Mouse (Mus musculus): ENCODE measurements at regions not wholly inside any gene's neighbourhood (a gene's known extent, or its start where the extent isn't known, plus 50 kb on each side); places are given as distances from the start of the nearest gene placed in this dataset.

DNA sequence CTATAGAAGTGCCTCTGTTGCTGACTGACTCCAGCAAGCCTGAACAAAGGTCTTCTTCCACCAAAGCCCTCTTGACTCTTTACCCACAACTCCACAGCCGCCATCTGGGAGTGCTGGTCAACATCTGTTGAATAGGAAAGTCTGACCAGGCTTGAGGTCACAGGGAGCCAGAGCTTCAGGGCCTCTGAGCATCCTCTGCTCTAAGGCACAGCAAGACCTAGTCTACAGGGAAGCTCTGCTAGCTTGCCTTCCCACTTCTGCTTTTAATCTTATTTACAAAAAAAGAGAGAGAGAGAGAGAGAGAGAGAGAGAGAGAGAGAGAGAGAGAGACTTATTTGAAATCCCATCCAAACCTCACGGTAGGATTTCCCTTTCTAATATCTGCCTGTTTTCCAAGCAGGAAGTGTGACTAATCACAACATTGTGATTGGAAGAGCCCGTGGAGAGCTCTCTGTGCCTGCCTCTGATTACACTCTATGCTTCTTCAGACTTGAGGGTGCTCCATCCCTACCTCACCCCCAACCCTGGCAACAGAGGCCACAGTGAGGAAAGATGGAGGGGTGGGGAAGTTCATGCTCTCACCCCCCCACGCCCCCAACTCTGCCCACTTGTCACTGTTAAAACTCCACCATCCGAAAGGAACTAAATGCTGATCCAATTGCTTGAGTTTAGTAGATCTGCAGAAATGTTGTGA is 194.1 kb downstream of the Sp3 start:
- Histone ChIP-seq H3K4me3 (no peak overlapping the region), H3K27ac (no peak overlapping the region)
- no peak for TF ChIP-seq CTCF (IDR thresholded peaks at IDR 0.05)
- intact Hi-C loops (cut with DNase I) = no loop called here
- DNase-seq = no peak

DNA sequence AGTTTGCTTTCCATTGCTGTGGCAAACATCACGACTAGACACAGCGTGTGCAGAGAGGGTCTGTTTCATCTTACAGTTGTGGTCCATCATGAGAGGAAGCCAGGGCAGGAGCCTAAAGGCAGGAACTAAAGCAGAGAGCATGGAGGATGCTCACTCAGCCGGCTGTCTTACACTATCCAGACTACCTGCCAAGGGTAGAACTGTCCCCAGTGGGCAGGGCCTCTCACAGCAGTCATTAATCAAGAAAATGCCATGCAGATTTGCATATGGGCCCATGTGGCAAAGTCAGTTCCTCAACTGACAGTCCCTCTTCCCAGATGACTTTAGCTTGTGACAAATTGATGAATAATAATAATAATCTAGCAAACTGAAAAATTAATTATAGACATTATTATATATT is 192.6 kb downstream of the Sp3 start:
- Histone ChIP-seq H3K27ac (no peak overlapping the region), H3K4me3 (no peak overlapping the region)
- no peak for TF ChIP-seq CTCF (IDR thresholded peaks at IDR 0.05)
- intact Hi-C loops (cut with DNase I) = no loop called here
- no peak for DNase-seq

DNA sequence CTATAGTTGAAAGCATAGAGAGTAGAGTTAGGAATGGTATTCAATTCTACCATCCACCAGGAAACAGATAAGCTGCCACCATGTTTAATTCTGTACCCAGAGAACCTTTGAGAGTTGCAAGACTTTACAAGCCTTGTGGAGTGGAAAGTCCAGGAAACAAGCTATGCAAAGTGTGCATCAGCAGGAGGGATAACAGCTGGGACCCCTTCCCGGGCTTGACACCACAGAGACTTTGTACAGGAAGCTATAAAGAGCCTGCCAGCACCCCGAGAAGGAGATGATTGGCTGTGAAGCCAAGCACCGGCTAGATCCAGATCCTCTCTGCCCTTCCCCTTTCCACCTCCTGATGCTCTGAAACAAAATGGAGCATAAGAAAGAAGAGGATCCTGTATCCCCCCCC is 188.8 kb downstream of the Sp3 start:
- intact Hi-C loops (cut with DNase I) = no loop called here
- DNase-seq = no peak
- Histone ChIP-seq H3K4me3 (no peak overlapping the region), H3K27ac (no peak overlapping the region)
- TF ChIP-seq CTCF (IDR thresholded peaks at IDR 0.05) = no peak

DNA sequence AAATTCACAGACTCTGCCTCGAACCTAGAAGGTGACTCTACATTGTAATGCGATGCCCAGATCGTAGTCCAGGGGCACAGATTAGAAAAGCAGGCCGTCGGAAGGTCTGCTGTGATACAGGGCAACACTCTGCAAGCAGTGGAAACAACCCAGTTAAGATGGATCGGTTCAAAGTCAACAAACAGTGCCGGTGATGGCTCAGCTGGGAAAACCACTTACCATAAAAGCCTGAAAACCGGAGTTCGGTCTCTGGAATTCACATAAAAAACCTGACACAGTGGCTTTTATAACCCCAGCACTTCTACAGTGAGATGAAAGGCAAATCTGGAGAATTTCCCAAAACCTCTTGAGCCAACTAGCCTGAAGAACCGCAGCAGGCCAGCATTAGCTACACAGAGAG is 186.8 kb downstream of the Sp3 start:
- TF ChIP-seq CTCF (IDR thresholded peaks at IDR 0.05) = no peak
- intact Hi-C loops (cut with DNase I) = no loop called here
- Histone ChIP-seq H3K27ac (no peak overlapping the region), H3K4me3 (no peak overlapping the region)
- no peak for DNase-seq

DNA sequence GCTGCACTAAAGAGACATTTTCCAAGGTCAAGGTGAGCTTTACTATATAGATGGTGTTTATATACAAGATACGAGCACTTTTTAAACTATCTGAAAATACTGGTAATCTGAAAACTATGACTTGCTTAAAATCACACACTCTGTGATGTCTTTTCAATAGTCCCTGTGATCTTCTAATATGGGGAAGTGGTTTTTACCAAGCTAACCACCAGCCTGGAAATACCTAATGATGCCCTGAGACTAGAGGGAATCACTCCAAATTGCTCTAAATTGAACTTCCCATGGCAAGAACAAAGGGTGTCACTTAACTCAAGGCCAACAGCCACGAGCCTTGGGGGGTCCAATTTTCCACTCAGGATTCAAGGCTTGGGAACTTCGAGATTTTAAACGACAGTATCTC is 185.7 kb downstream of the Sp3 start:
- Histone ChIP-seq H3K4me3 (no peak overlapping the region), H3K27ac (no peak overlapping the region)
- TF ChIP-seq CTCF (IDR thresholded peaks at IDR 0.05) = no peak
- DNase-seq = no peak
- intact Hi-C loops (cut with DNase I) = no loop called here

DNA sequence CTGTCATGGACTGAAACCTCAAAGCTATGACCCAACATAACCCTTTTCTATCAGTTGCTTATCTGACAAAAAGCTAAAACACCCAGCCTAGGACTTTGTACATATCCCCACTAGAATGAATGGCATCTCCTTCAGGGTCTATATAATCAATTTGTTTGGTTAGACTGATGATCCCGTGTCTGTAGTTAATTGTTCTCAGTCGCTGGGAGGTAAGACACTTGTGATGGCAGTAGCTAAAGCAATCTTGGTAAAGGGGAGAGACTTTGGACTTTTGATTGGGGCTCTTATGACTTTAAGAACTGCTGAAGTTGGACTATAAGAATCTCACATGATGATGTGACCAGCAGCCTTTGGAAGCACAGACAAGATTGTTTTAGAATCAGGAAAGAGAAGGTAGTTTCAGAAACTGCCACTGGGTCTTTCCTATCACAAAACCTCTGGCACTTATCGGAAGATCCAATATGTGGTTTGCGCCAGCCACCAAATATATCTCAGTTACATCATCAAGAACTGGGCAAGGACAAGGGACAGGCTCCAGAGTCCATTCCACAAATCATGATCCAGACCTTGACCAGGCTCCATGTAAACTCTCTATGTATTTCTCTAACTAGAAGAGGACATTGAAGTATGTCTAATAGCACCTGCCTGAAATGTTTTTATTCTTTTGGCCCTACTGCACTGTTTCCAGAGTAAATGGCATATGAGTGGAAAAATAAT is 183.1 kb downstream of the Sp3 start:
- intact Hi-C loops (cut with DNase I) = no loop called here
- no peak overlapping the region for H3K27ac ChIP-seq
- DNase-seq = no peak
- no peak for TF ChIP-seq CTCF (IDR thresholded peaks at IDR 0.05)
- no peak overlapping the region for H3K4me3 ChIP-seq

DNA sequence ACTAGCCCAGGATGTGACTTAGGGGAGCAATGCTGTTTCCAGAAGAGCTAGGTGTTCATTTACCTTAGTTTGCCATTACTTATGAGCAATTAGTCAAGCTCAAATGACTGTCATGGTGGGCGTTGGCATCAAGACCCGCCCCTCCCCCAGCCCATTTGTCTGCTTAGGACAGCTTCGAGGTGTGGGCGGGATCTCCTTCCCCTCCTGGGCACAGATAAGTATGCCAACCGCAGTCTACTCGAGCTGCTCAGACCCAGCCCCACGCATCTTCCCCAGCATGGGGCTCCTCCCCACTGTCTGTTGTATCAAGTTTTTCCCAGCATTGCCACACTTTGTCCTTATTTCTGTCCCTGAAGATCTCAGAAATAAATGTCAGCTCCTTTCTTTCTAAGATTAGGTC is 179.6 kb downstream of the Sp3 start:
- no peak for TF ChIP-seq CTCF (IDR thresholded peaks at IDR 0.05)
- intact Hi-C loops (cut with DNase I) = no loop called here
- no peak for DNase-seq
- H3K4me3 ChIP-seq = no peak overlapping the region
- H3K27ac ChIP-seq = no peak overlapping the region

DNA sequence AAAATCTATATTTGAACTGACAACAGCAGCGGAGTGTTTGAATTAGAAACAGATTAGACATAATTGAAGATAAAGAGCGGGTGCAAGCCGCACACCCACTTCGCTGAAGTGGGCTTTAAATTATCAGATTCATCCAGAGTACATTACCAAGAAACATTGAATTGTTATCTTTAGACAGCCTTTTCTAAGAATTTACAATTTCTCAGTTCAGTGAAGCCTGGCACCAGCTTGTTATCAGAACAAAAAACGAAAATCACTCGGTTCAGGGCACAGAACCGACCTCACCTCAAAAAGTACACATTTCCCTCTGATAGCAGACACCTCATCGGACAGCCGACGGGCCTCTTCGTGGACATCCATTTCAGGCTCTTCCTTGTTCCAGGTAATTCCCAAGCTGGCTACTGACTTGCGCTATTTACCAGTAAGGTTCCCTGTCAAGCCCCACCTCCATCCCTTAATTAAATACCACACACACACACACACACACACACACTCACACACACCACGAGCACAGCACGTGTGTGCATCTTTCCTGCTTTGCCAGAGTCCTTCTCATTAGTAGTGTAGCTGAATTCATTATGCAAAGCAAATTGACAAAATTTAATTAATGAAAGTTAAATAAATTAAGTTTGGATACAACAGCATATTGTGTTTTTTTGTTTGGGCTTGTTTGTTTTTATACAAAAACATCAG is 166.8 kb downstream of the Sp3 start:
- TF ChIP-seq CTCF (IDR thresholded peaks at IDR 0.05) = no peak
- no peak for DNase-seq
- Histone ChIP-seq H3K4me3 (no peak overlapping the region), H3K27ac (no peak overlapping the region)
- intact Hi-C loops (cut with DNase I) = no loop called here

DNA sequence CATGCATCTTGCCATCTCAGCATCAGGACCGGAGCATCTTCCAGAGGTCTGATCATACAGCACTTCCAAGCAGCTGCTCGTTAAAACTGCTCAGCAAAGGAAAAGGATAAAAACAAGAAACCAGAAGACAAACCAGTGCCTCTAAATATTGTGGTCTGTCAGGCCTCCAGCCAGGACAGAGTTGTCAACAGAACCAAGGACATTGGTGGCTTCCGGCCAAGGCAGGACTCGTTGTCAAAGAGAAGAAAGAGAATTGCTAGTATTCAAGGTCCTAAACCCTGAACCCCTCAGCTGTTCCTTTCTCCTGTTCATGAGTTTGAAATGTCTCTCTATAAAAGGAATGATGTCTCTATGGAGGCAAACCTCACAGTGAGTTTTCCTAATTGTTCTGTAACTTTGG is 155.0 kb downstream of the Sp3 start:
- DNase-seq = no peak
- intact Hi-C loops (cut with DNase I) = no loop called here
- H3K27ac ChIP-seq = no peak overlapping the region
- TF ChIP-seq CTCF (IDR thresholded peaks at IDR 0.05) = no peak
- H3K4me3 ChIP-seq = no peak overlapping the region

DNA sequence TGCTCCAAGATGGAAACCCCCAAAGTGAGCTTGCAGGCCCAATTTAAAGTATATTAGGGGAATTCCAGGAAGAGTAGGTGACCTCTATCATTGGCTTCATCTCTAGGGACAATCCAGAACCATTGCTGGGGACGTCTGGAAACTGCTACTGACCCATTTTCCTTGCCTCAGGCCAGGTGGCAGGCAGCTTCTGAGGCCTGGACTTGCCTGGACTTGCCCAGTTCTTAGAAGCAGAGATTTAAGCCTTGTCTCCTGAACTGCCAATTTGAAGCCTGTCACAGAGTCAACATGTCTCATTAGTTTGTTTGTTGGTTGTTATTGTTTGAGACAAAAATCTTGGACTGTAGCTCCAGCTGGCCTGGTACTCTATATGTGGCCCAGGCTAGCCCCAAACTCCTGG is 151.1 kb downstream of the Sp3 start:
- no peak for DNase-seq
- Histone ChIP-seq H3K4me3 (no peak overlapping the region), H3K27ac (no peak overlapping the region)
- no peak for TF ChIP-seq CTCF (IDR thresholded peaks at IDR 0.05)
- intact Hi-C loops (cut with DNase I) = no loop called here

DNA sequence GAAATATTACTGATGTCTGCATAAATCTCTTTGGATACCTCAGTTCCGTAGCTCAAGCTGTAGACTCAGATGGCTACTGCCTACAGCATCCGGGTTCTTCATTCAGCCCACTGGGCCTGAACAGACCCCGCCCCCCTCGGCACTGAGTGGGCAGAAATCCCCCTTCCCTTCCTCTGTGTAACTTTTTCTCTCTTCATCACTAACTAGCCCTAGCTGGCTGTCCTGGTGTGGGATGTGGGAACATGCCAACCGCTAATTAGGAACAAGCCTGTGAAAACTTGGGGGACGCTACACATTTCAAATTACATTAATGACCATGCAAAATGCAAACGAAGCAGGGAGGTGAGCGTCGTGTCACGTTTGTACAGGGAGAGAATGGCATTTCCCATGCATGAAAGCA is 147.5 kb downstream of the Sp3 start:
- intact Hi-C loops (cut with DNase I) = no loop called here
- no peak for DNase-seq
- no peak for TF ChIP-seq CTCF (IDR thresholded peaks at IDR 0.05)
- H3K27ac ChIP-seq = no peak overlapping the region
- H3K4me3 ChIP-seq = no peak overlapping the region

DNA sequence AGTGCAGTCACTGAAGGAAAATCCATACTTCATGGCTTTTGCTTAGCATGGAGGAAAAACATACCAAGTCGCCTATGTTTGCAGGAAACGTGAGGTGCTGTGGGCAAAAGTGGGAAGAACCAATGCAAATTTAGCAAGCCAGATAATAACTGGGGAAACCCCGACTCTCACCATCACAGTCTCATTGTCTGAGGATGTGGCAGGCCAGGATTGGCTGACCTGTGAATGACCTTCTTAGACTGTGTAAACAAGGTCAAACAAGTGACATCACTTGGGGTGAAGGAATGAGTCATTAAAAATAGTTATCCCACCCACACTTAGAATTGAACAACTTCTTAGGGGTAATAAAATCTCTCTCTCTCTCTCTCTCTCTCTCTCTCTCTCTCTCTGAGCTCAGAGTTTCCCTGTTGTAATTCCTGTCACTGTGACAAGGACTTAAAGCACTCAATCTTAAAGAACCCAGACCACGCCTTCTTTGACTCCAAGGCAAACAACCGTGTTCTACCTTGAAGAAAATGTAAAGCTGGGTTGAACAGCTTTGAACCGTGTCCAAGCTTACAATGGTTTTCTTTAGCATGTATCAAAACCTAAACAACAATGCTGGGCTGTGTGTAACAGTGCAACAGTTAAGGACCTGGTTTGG is 142.0 kb downstream of the Sp3 start:
- DNase-seq = peak; percentile 26
- Histone ChIP-seq H3K4me3 (no peak overlapping the region), H3K27ac (no peak overlapping the region)
- TF ChIP-seq CTCF (IDR thresholded peaks at IDR 0.05) = no peak
- intact Hi-C loops (cut with DNase I) = no loop called here

DNA sequence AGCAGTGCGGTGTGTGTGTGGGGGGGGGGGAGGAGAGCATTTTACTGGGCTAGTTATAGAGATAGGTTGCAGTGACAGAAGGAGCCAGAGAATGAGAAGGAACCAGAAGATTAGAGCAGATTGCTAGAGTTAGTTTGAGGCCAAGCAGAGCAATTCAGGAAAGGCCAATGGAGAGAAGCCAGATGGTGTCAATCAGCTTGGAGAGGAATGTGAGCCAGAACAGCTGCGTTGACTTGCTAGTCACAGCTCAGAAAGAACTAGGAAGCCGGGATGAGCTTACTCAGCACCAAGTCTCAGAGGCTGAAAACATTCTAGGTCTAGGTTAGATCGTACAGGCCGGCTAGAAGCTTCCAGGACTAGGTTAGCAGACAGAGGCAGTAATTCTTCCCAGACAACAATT is 140.6 kb downstream of the Sp3 start:
- TF ChIP-seq CTCF (IDR thresholded peaks at IDR 0.05) = no peak
- intact Hi-C loops (cut with DNase I) = no loop called here
- Histone ChIP-seq H3K27ac (no peak overlapping the region), H3K4me3 (no peak overlapping the region)
- DNase-seq = no peak

Data from gastrocnemius, adult 2 months (tissue).